Mouse (Mus musculus) WW6 (cell line): ENCODE results near the gene Keap1.
"Not testable (repeated sequence)": the region's sequence is repeated elsewhere in the genome, so short reads cannot be mapped to it uniquely, and the experiment has no call there.

Source experiments
- DNase-seq: peaks from one replicate; pipeline ENCODE4 v3.0.0-alpha.2; 2013; ENCODE audit warnings: low read depth, low spot score

Keap1 gene

GRCm38 (mm10) chr9:21238733-21239464, at the start of gene Keap1:
Gene Keap1, minus strand, starts transcription at chr9:21239361.
- no peak for DNase-seq

- DNase-seq = no peak
Measured at GRCm38 (mm10) chr9:21288404-21289336, 49.5 kb upstream of the Keap1 start.

DNA sequence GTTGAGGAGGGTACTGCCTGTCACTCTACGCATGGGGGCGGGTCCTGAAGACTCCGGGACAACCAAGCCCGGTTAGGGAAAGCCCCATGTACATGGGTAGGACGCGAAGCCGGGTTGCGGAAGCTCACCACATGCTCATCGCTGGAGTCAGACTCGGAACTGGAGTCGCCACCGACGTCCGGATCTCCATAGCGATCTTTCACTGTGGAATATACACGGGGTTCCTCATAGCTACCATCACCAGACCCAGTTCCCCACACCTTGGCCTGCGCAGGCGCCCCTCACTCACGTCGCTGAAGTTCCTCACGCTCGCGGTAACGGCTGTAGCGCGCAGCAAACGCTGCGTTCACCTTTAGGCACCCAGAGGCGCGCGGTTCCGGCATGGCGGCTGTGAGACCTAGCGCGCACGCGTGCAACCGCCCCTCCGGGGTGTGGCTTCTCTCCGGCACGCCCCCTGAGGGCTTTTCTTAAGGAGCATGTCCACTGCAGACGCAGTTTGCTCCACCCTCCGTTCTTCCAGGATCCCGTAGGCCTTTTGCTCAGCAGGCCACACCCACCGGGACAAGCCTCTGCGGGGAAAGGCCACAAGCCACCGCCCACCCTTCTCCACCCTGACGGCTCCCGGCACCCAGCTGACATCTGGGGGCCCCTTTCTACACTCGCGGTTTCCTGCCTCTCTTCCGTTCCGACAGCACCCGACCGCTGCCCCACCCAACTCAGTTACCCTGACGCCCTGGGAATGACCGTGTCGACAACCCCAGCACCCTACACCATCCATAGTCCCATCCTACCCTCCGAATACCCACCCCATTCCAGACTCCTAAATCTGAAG, 48.6 kb upstream of the Keap1 start, which contains the start of gene Kri1:
Kri1 (minus strand) TSS at position 399 of the 832 bp plus-strand sequence.
- DNase-seq = peak; percentile 95

- DNase-seq = no peak
Measured at GRCm38 (mm10) chr9:21286753-21287152, 47.6 kb upstream of the Keap1 start.

GRCm38 (mm10) chr9:21283994-21284393, 44.8 kb upstream of the Keap1 start:
- no peak for DNase-seq

DNA sequence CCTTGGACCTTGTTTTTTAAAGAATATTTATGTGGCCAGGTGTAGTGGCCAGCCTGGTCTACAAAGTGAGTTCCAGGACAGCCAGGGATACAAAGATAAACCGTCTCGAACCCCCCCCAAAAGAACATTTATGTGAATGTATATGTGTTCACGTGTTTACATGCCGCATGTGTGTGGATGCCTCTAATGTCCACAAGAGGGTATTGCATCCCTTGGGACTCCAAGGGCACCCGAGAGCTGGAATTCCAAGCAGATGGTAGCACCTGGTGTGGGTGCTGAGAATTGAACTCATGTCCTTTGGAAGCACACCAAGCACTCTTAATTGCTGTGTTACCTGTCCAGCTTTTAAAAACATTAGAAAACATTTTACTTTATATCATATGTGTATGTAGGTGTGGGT, 44.4 kb upstream of the Keap1 start:
- no peak for DNase-seq

GRCm38 (mm10) chr9:21277776-21278175, 38.6 kb upstream of the Keap1 start:
- DNase-seq = no peak

DNA sequence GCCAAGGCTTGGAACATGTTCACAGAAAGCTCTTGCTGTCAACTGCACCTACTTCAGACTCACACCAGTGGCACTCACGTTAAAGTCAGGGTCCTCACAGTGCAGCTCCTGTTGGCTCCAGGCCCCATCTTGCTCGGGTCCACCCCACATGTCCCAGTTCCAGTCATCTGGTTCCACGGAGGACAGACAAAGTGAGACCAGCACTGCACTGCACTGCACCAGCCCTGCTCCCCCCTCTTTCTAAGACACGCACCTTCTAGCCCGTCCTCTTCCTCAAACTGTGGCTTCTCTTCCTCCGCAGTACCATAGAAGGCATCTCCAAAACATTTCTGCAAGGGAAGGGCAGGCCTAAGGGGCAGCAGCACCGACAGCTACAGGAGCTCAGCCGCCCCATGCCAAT, 37.1 kb upstream of the Keap1 start:
- DNase-seq = no peak

DNA sequence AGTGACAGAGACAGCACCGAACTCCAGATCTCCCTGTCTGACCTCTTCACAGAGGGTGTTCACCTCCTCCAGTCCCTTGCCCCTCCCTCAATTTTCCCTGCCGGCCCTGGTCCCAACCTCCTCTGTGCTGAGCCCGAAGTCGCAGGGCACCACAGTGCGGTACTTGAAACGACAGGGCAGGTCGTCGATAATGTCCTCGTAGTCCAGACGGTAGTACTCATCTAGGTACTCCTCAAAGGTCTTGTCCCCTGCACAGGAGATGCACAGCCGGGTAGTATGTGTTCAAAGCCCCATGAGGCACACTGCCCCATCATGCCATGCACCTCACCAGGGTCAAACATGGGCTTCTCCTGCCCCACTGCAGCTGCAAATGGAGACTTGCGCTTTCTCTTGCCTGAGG, 36.6 kb upstream of the Keap1 start:
- DNase-seq = no peak

- DNase-seq = no peak
Measured at GRCm38 (mm10) chr9:21275013-21275710, 36.0 kb upstream of the Keap1 start.

DNA sequence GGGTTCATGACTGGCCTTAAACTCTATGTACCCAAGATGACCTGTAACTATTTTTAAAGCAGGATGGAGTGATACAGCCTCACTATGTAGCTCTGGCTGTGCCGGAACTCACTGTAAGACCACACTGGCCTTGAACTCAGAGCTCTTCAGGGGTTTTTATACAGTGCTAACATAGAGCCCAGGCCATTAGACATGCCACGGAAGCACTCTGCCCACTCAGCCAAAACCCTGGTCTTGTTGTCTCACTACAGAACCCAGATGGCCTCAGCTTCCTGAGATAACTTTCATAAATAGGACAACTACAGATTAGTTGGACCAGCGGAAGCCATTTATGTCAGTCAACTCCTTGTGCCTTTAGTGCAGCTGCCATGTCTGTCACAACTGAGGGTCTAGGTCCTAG, 35.2 kb upstream of the Keap1 start:
- no peak for DNase-seq

- no peak for DNase-seq
Measured at GRCm38 (mm10) chr9:21273520-21274228, 34.5 kb upstream of the Keap1 start.

- no peak for DNase-seq
Measured at GRCm38 (mm10) chr9:21273094-21273493, 33.9 kb upstream of the Keap1 start.

GRCm38 (mm10) chr9:21272391-21272790, 33.2 kb upstream of the Keap1 start:
- DNase-seq = no peak

- not testable (repeated sequence) for DNase-seq
Measured at GRCm38 (mm10) chr9:21269590-21269989, 30.4 kb upstream of the Keap1 start.

GRCm38 (mm10) chr9:21268305-21268704, 29.1 kb upstream of the Keap1 start:
- no peak for DNase-seq

DNA sequence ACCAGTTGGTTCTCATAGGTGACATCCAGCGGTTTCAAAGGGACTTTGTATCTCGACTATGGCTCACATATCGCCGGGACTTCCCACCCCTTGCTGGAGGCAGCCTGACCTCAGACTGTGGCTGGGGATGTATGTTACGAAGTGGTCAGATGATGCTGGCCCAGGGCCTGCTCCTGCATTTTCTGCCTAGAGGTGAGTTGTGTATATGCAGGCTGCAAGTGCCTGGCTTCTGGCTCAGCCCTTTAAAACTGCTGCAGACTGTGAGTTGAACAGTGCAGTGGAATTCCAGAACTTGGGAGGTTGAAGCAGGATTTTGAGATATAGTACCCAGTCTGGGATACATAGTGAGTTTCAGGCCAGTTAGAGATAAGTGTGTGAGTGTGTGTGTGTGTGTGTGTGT, 27.7 kb upstream of the Keap1 start:
- DNase-seq = no peak

GRCm38 (mm10) chr9:21265611-21266010, 26.4 kb upstream of the Keap1 start:
- no peak for DNase-seq

DNA sequence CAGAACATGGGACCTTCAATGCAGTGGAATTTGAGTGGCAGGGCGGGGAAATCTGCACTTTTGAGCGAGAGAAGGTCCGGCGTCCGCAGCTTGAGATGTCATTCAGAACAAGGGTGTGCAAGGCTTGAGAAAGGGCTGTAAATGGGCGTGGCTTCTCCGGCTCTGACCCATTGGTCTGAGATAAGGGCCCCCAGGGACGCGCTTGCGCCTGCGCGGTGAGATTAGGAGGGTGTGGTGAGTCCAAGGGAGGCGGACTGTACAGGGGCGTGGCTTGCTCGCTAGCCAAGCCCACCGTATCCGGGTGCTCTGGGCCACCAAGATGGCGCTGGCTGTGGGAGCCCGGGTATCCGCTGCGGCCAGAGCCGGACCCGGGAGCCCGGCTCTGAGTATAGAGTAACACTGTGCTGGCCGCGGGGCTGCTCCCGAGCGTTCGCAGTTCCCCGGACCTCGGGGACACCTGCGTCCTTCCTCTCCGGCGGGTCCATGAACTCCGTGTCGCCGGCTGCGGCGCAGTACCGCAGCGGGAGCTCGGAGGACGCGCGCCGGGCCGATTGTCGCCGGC, 25.9 kb upstream of the Keap1 start, which contains the start of gene Atg4d:
Atg4d (plus strand) TSS at position 294 of the 562 bp plus-strand sequence.
- peak; percentile 95 for DNase-seq
